Comparison of ENCODE assay signal across 8 mouse cellular contexts in the genomic region with DNA sequence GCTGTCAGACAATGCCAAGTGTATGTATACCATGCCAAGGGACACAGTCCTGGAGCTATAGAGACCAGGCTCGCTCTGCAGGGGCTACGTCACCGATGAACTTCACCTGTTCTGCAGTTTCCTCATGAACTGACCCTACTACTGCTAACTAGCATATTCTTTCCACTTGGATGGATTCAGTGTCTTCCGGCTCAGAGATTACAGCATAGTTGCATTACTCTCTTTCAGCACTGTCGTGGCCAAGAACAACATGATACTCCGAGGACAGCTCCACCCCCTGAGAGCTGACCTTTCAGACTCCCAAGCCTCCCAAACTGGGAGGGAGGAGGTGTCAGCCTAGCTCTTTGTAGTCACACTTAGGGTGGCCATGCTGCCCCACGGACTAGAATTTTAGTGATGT.
DNase-seq lines count a peak whose midpoint lies in the region; TF ChIP-seq lines count a peak whose summit lies in the region.

No protein-coding gene starts in this region.

- no peak for TF ChIP-seq CTCF in layer of hippocampus, adult 2 months (conservative IDR thresholded peaks at IDR 0.05)

- DNase-seq in layer of hippocampus, adult 2 months (ENCODE audit: low spot score in 2 of 2): no peak
- no peak for DNase-seq in layer of hippocampus, adult 9-11 months
- peak; percentile 86 for DNase-seq in adrenal gland, postnatal 14 days
- peak; percentile 88 to 89 for DNase-seq in heart, adult 9 months (ENCODE audit: low spot score in 2 of 2)
- peak; percentile 79 for DNase-seq in kidney, postnatal 10 days
- peak; percentile 64 for DNase-seq in testis, postnatal 10 days (ENCODE audit: low spot score)
- no peak for DNase-seq in frontal cortex, adult 2 months (ENCODE audit: extremely low spot score in 1 of 2, low spot score in 1 of 2)
- DNase-seq in thymus, postnatal 36 days: no peak

- H3K27ac ChIP-seq in layer of hippocampus, adult 2 months: peak overlapping the region; percentile 43

- no peak overlapping the region for H3K4me3 ChIP-seq in layer of hippocampus, adult 2 months

Comparison
In these comparisons a context has a peak if more than half of its experiments do, and no peak if none do; other contexts are left out.
1. DNase-seq: peak in adrenal gland, postnatal 14 days (single experiment), heart, adult 9 months (2 of 2), kidney, postnatal 10 days (single experiment) and testis, postnatal 10 days (single experiment); none in layer of hippocampus, adult 2 months (0 of 2), layer of hippocampus, adult 9-11 months (single experiment), frontal cortex, adult 2 months (0 of 2) and thymus, postnatal 36 days (0 of 2).